Mouse (Mus musculus) heart, embryonic 10.5 days (tissue): ENCODE results near the gene Slc35f6. TPM values are rescaled to one million over a fixed set of nuclear protein-coding genes. Genes with fewer than 3 reads are reported as not detected.

Experiments
- DNase-seq: peaks from one replicate; pipeline ENCODE4 v3.0.0-alpha.2; 2017; ENCODE audit warnings: low spot score
- H3K27ac ChIP-seq: fragments of 300-500 bp; sonication (generic); 2 replicates; pipeline ENCODE4 v1.5.1; 2016; ENCODE audit warnings: mild to moderate bottlenecking
- H3K27me3 ChIP-seq: fragments of 300-500 bp; sonication (generic); 2 replicates; pipeline ENCODE4 v1.6.1; 2016; ENCODE audit warnings: mild to moderate bottlenecking; ENCODE audit not compliant: poor library complexity, insufficient read depth, severe bottlenecking
- H3K36me3 ChIP-seq: fragments of 300-500 bp; sonication (generic); 2 replicates; pipeline ENCODE4 v1.6.1; 2016; ENCODE audit warnings: mild to moderate bottlenecking, moderate library complexity
- H3K4me1 ChIP-seq: fragments of 300-500 bp; sonication (generic); 2 replicates; pipeline ENCODE4 v1.6.1; 2016; ENCODE audit warnings: mild to moderate bottlenecking
- H3K4me3 ChIP-seq: fragments of 300-500 bp; sonication (generic); 2 replicates; pipeline ENCODE4 v1.5.1; 2016; ENCODE audit warnings: mild to moderate bottlenecking, moderate library complexity
- H3K9me3 ChIP-seq: fragments of 300-500 bp; sonication (generic); 2 replicates; pipeline ENCODE4 v1.6.1; 2016; ENCODE audit warnings: mild to moderate bottlenecking, moderate library complexity
- WGBS: fragments of 180-500 bp; shearing (Covaris S2); methylation state at CpG from one replicate; pipeline ENCODE4 v1.1.7; 2016; 5-methylcytosine and 5-hydroxymethylcytosine counted together
- polyA plus RNA-seq: library from polyadenylated mRNA; unstranded; fragments of >200 nt; fragmentation: Nextera tagmentation; extraction: Ambion mirVana; gene quantifications from 2 replicates; pipeline ENCODE4 v1.2.1, GENCODE M21; 2016

Gene Slc35f6
- polyA plus RNA-seq = 25.5 and 28.4 TPM in 2 replicates

- Histone ChIP-seq H3K4me3 (peak within 1 kb of the TSS; percentile 94), H3K9me3 (no peaks in the 10 kb centered on the region), H3K4me1 (peaks cover 50% of the 10 kb centered on the region), H3K27me3 (no peaks in the 10 kb centered on the region), H3K27ac (peak within 1 kb of the TSS; percentile 87), H3K36me3 (peaks cover 7% of the 10 kb centered on the region; the same call in 1 of the 2 replicates)
- WGBS = under 1% methylated on average over 38 of the region's 38 CpGs
- peak; percentile 95 for DNase-seq
Measured at GRCm38 (mm10) chr5:30647815-30648560, at the start of gene Slc35f6. TSS of gene Slc35f6 (plus strand) at chr5:30647933.

- Histone ChIP-seq H3K27me3 (no peaks in the 10 kb centered on the region), H3K27ac (peak overlapping the region; percentile 64; the same call in 1 of the 2 replicates), H3K4me1 (peaks cover 53% of the 10 kb centered on the region), H3K9me3 (no peaks in the 10 kb centered on the region), H3K4me3 (no peak overlapping the region), H3K36me3 (peaks cover 14% of the 10 kb centered on the region)
- DNase-seq = no peak
- 12% methylated on average over 4 of the region's 4 CpGs for WGBS
Measured at GRCm38 (mm10) chr5:30601397-30601796, 46.3 kb upstream of the Slc35f6 start.

GRCm38 (mm10) chr5:30603255-30603654 lies 44.5 kb upstream of the Slc35f6 start:
- no peak overlapping the region for H3K4me3 ChIP-seq
- H3K9me3 ChIP-seq = no peaks in the 10 kb centered on the region
- no peak for DNase-seq
- no peaks in the 10 kb centered on the region for H3K27me3 ChIP-seq
- peaks cover 9% of the 10 kb centered on the region for H3K36me3 ChIP-seq
- WGBS = 75% methylated on average over 3 of the region's 3 CpGs
- H3K4me1 ChIP-seq = peaks cover 59% of the 10 kb centered on the region
- peak overlapping the region; percentile 80 for H3K27ac ChIP-seq

- 66% methylated on average over 4 of the region's 4 CpGs for WGBS
- no peak for DNase-seq
- Histone ChIP-seq H3K4me1 (peaks cover 59% of the 10 kb centered on the region), H3K9me3 (no peaks in the 10 kb centered on the region), H3K27me3 (no peaks in the 10 kb centered on the region), H3K4me3 (no peak overlapping the region), H3K27ac (peak overlapping the region; percentile 80), H3K36me3 (peaks cover 5% of the 10 kb centered on the region)
Measured at GRCm38 (mm10) chr5:30603926-30604325, 43.8 kb upstream of the Slc35f6 start.

- 53% methylated on average over 8 of the region's 8 CpGs for WGBS
- peaks cover 4% of the 10 kb centered on the region for H3K36me3 ChIP-seq
- H3K27me3 ChIP-seq = no peaks in the 10 kb centered on the region
- H3K4me3 ChIP-seq = no peak overlapping the region
- H3K4me1 ChIP-seq = peaks cover 59% of the 10 kb centered on the region
- DNase-seq = no peak
- peak overlapping the region; percentile 80 for H3K27ac ChIP-seq
- no peaks in the 10 kb centered on the region for H3K9me3 ChIP-seq
Measured at GRCm38 (mm10) chr5:30604769-30605188, 43.0 kb upstream of the Slc35f6 start.

GRCm38 (mm10) chr5:30605649-30606048 lies 42.1 kb upstream of the Slc35f6 start:
- Histone ChIP-seq H3K27ac (peak overlapping the region; percentile 80), H3K9me3 (no peaks in the 10 kb centered on the region), H3K36me3 (no peaks in the 10 kb centered on the region; the same call in 1 of the 2 replicates), H3K4me3 (no peak overlapping the region), H3K4me1 (peaks cover 53% of the 10 kb centered on the region), H3K27me3 (no peaks in the 10 kb centered on the region)
- WGBS = 81% methylated on average over 6 of the region's 6 CpGs
- no peak for DNase-seq

GRCm38 (mm10) chr5:30606424-30607073 lies 41.2 kb upstream of the Slc35f6 start:
- no peaks in the 10 kb centered on the region for H3K27me3 ChIP-seq
- no peak overlapping the region for H3K4me3 ChIP-seq
- no peaks in the 10 kb centered on the region for H3K9me3 ChIP-seq
- WGBS = 68% methylated on average over 16 of the region's 16 CpGs
- H3K27ac ChIP-seq = peak overlapping the region; percentile 54; the same call in 1 of the 2 replicates
- DNase-seq = no peak
- H3K36me3 ChIP-seq = no peaks in the 10 kb centered on the region; the same call in 1 of the 2 replicates
- H3K4me1 ChIP-seq = peaks cover 54% of the 10 kb centered on the region

- 85% methylated on average over 7 of the region's 7 CpGs for WGBS
- H3K27ac ChIP-seq = no peak overlapping the region
Measured at GRCm38 (mm10) chr5:30609094-30609493, 38.6 kb upstream of the Slc35f6 start.

GRCm38 (mm10) chr5:30609918-30610645 lies 37.7 kb upstream of the Slc35f6 start:
- Histone ChIP-seq H3K27me3 (no peaks in the 10 kb centered on the region), H3K4me3 (no peak overlapping the region), H3K27ac (peak overlapping the region; percentile 72; the same call in 1 of the 2 replicates), H3K36me3 (no peaks in the 10 kb centered on the region), H3K4me1 (peaks cover 52% of the 10 kb centered on the region), H3K9me3 (no peaks in the 10 kb centered on the region)
- 75% methylated on average over 8 of the region's 8 CpGs for WGBS
- no peak for DNase-seq

More at GRCm38 (mm10) chr5:30609094-30609493, 38.6 kb upstream of the Slc35f6 start:
- no peaks in the 10 kb centered on the region for H3K9me3 ChIP-seq
- no peaks in the 10 kb centered on the region for H3K36me3 ChIP-seq
- peaks cover 52% of the 10 kb centered on the region for H3K4me1 ChIP-seq
- no peaks in the 10 kb centered on the region for H3K27me3 ChIP-seq
- no peak overlapping the region for H3K4me3 ChIP-seq
- no peak for DNase-seq

GRCm38 (mm10) chr5:30611091-30611490 lies 36.6 kb upstream of the Slc35f6 start:
- 75% methylated on average over 1 of the region's 1 CpGs for WGBS
- H3K4me1 ChIP-seq = peaks cover 51% of the 10 kb centered on the region

GRCm38 (mm10) chr5:30611689-30612088 lies 36.0 kb upstream of the Slc35f6 start:
- DNase-seq = no peak
- 52% methylated on average over 3 of the region's 3 CpGs for WGBS
- no peaks in the 10 kb centered on the region for H3K27me3 ChIP-seq
- no peak overlapping the region for H3K4me3 ChIP-seq
- H3K36me3 ChIP-seq = no peaks in the 10 kb centered on the region
- no peaks in the 10 kb centered on the region for H3K9me3 ChIP-seq
- no peak overlapping the region; the same call in 1 of the 2 replicates for H3K27ac ChIP-seq
- peaks cover 50% of the 10 kb centered on the region for H3K4me1 ChIP-seq

More at GRCm38 (mm10) chr5:30611091-30611490, 36.6 kb upstream of the Slc35f6 start:
- H3K9me3 ChIP-seq = no peaks in the 10 kb centered on the region
- no peaks in the 10 kb centered on the region for H3K36me3 ChIP-seq
- no peak overlapping the region for H3K4me3 ChIP-seq
- no peak for DNase-seq
- H3K27me3 ChIP-seq = no peaks in the 10 kb centered on the region
- peak overlapping the region; percentile 72 for H3K27ac ChIP-seq

GRCm38 (mm10) chr5:30612575-30612974 lies 35.2 kb upstream of the Slc35f6 start:
- Histone ChIP-seq H3K4me3 (no peak overlapping the region), H3K9me3 (no peaks in the 10 kb centered on the region), H3K36me3 (no peaks in the 10 kb centered on the region), H3K27me3 (no peaks in the 10 kb centered on the region), H3K4me1 (peaks cover 58% of the 10 kb centered on the region), H3K27ac (no peak overlapping the region)
- 85% methylated on average over 4 of the region's 4 CpGs for WGBS
- no peak for DNase-seq
